Mouse (Mus musculus): ENCODE results near the gene Dtnb.
A peak's percentile ranks its signal among the peaks of the same experiment; 100 is the strongest.

Gene Dtnb

GRCm38 (mm10) chr12:3572581-3573397 is 608 bp downstream of the Dtnb start:
- peak; percentile 54 for DNase-seq (ENCODE audit: low spot score)

GRCm38 (mm10) chr12:3573410-3573809 is 1.2 kb downstream of the Dtnb start:
- no peak for DNase-seq (ENCODE audit: low spot score)

- no peak for DNase-seq (ENCODE audit: low spot score)
Measured at GRCm38 (mm10) chr12:3574670-3575069, 2.5 kb downstream of the Dtnb start.

GRCm38 (mm10) chr12:3579958-3580530 is 7.9 kb downstream of the Dtnb start:
- no peak for DNase-seq (ENCODE audit: low spot score)

- DNase-seq (ENCODE audit: low spot score) = peak; percentile 73
Measured at GRCm38 (mm10) chr12:3582604-3583003, 10.4 kb downstream of the Dtnb start.

- DNase-seq (ENCODE audit: low spot score) = no peak
Measured at GRCm38 (mm10) chr12:3585525-3585924, 13.3 kb downstream of the Dtnb start.

GRCm38 (mm10) chr12:3587010-3587409 is 14.8 kb downstream of the Dtnb start:
- DNase-seq (ENCODE audit: low spot score) = no peak

GRCm38 (mm10) chr12:3590039-3590438 is 17.9 kb downstream of the Dtnb start:
- no peak for DNase-seq (ENCODE audit: low spot score)

GRCm38 (mm10) chr12:3591595-3591994 is 19.4 kb downstream of the Dtnb start:
- no peak for DNase-seq (ENCODE audit: low spot score)

- DNase-seq (ENCODE audit: low spot score) = no peak
Measured at GRCm38 (mm10) chr12:3602786-3603185, 30.6 kb downstream of the Dtnb start.

- DNase-seq (ENCODE audit: low spot score) = no peak
Measured at GRCm38 (mm10) chr12:3606202-3606601, 34.0 kb downstream of the Dtnb start.

GRCm38 (mm10) chr12:3609747-3610146 is 37.6 kb downstream of the Dtnb start:
- peak; percentile 5 for DNase-seq (ENCODE audit: low spot score)

GRCm38 (mm10) chr12:3611871-3612270 is 39.7 kb downstream of the Dtnb start:
- no peak for DNase-seq (ENCODE audit: low spot score)

GRCm38 (mm10) chr12:3615041-3615440 is 42.9 kb downstream of the Dtnb start:
- DNase-seq (ENCODE audit: low spot score) = no peak

GRCm38 (mm10) chr12:3618144-3619020 is 46.2 kb downstream of the Dtnb start:
- no peak for DNase-seq (ENCODE audit: low spot score)

GRCm38 (mm10) chr12:3619021-3619367 is 46.8 kb downstream of the Dtnb start:
- no peak for DNase-seq (ENCODE audit: low spot score)

GRCm38 (mm10) chr12:3626880-3627279 is 54.7 kb downstream of the Dtnb start:
- DNase-seq (ENCODE audit: low spot score) = no peak

GRCm38 (mm10) chr12:3641931-3642330 is 69.8 kb downstream of the Dtnb start:
- peak; percentile 7 for DNase-seq (ENCODE audit: low spot score)

- no peak for DNase-seq (ENCODE audit: low spot score)
Measured at GRCm38 (mm10) chr12:3656799-3657198, 84.6 kb downstream of the Dtnb start.

- no peak for DNase-seq (ENCODE audit: low spot score)
Measured at GRCm38 (mm10) chr12:3657234-3657633, 85.1 kb downstream of the Dtnb start.

- no peak for DNase-seq (ENCODE audit: low spot score)
Measured at GRCm38 (mm10) chr12:3657786-3658185, 85.6 kb downstream of the Dtnb start.

GRCm38 (mm10) chr12:3659554-3660311 is 87.6 kb downstream of the Dtnb start:
- no peak for DNase-seq (ENCODE audit: low spot score)
